Mouse (Mus musculus) adrenal gland, postnatal 36 days (tissue): ENCODE measurements around the gene Rnf26. TPM values are rescaled to one million over a fixed set of nuclear protein-coding genes. Genes with fewer than 3 reads are reported as not detected.

ENCODE experiments used
- DNase-seq, 2 experiments: peaks; one replicate each; pipeline ENCODE4 v3.0.0; 2021; ENCODE audit warnings: mixed read lengths in 1 of 2
- total RNA-seq, 2 experiments: library from RNA; stranded (reverse); gene quantifications; 2 replicates each; pipeline ENCODE4 v1.2.3; 2021

Rnf26 gene
- total RNA-seq, 2 experiments from 2014 or later, result 28.0 to 32.7 TPM

DNA sequence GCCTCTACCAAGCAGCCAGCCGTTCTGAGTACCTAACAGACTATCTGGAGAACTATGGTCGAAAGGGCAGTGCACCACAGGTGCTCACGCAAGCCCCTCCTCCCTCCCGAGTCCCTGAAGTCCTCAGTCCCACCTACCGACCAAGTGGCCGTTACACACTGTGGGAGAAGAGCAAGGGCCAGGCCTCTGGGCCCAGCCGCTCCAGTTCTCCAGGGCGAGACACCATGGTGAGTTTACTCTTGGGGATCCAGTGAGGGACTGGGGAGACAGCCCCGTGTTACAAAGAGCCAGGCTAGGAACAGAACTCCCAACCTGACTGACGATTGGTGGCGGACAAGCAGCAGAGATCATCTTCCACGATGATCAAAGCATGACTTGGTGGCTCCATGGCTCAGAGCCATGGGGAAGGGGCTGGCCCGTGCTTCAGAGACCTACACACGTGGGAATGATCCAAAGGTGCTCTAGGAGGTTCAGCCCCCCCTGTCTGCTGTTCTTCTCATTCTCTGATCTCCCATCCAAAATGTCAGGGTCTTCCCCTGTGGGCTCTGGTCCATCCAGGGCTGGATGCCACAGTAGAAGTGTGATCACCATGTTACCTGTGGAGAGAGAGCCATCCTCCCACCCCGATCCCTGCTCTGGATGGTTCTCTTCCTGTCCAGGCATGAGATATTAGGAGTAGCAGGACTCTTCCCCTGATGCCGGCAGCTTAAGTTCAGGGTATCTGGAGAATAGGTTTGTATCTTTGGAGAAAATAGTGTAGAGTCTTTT is 37.1 kb downstream of the Rnf26 start:
- no peak for DNase-seq

DNA sequence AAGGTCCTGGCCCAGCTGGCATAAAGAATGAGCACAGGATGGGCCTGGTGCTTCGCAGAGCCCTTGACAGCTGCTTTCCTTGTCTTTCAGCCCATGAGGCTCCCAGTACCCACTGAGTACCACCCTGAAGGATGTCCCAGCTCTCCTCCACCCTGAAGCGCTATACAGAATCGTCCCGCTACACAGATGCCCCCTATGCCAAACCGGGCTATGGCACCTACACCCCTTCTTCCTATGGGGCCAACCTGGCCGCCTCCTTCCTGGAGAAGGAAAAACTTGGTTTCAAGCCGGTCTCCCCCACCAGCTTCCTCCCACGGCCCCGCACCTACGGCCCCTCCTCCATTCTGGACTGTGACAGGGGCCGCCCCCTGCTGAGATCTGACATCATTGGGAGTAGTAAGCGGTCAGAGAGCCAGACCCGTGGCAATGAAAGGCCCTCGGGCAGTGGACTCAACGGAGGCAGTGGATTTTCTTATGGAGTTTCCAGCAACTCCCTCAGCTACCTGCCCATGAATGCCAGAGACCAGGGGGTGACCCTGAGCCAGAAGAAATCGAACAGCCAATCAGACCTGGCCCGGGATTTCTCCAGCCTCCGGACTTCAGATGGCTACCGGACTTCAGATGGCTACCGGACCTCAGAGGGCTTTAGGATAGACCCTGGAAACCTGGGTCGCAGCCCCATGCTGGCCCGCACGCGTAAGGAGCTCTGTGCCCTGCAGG is 37.9 kb downstream of the Rnf26 start:
- DNase-seq, result no peak

DNA sequence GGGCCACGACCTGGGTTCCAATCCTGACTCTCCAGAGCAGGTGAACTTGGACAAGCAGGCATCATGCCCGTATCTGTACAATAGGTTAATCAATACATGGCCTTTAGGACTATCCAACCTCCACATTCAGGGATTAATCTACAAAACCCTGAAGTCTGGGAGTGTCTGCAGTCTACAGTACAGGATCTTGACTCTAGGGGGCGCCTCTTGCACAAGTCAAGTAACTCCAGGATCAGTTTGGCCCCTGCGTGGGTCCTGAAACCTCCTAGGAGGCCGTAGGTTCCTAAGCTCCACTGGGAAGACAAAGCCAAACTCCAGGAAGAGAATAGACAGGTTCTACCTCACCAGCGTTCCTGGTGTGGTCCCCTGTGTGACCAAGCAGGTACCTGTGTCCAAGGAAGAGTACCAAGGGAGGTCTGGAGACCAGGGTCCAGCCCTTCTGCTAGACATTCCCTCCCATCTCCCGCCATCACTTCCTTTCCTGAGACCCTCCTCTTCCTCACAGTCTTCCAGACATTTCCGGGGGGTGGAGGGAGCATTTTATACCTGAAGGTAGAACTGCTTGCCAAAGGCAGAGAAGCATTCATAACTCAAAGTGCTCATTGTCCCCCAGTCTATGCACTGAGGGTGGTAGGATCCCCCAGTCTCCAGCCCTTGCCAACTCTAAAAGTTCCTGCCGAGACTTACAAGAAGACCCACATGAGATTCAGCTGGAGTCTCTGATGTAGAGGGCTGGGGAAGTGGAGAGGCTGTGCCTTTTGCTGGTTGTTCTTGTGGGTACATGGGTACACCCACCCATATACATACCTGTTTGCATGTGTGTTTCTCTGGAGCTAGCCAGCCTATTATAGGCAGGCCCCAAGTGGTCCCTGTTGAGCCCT is 38.7 kb downstream of the Rnf26 start:
- DNase-seq, result peak; percentile 38 to 63

DNA sequence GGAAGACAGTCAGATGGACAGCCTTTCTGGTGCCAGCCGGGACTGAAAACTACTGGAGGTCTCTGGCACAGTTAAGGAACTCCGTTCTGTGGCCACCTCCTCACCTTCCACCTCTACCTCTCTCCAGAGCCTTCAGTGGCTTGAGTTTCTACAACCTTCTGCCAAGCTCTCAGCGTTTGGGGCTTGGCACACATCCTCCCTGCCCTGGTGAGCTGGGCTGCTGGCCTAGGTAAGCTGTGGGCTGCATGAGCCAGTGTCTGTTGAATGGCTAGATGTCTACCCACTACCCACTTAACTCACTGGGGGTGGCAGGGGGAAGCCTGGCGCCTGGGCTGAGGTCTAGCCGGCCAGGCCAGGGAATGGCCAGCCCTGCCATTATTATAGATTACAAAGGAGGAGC is 40.2 kb downstream of the Rnf26 start:
- no peak for DNase-seq

DNA sequence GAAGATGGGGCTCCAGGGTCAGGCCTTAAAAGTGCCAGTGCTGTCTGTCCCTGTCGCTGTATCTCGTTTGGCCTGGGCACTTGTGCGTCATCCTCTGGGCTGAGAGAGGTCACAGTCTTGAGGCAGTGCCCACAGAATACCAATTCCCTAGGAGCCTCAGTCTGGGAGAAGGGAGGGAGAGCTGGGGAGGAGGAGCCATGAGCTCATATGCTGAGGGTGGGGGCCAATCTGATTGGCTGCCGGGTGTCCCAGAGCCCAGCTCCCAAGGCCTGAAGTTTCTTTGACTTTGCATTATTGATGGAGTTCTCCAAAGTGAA is 40.8 kb downstream of the Rnf26 start:
- DNase-seq, result peak; percentile 86

DNA sequence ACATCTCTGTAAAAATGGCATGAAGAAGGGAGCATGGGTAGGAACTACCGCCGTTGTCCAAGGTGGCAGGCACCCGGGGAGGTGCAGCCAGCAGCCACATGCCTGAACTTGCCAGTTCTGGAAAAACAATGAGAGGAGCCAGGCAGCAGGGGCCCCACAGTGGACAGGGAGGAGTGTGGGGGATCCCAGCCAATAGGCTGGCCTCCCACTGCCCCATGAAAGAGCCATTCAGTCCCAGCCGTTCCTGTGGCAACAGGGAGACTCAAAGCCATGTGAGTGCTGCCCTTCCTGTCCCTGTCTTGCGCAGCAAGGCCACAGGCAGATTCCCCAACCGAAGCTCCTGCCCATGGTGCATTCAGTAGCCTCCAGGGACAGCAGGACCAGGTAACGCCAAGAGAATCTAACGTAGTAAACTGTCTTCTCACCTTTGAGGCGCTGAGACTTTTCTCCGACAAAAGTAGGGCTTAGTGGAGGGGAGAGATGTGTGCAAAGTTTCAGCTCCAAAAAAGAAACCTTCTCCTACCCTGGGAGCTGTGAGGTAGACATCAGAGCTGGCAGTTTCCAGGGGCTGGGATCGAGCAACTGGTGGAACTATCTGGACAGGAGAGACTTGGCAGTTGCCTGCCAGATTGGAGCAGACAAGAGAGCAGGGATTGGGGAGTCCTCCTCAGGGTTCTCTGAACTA is 41.3 kb downstream of the Rnf26 start:
- peak; percentile 50 to 58 for DNase-seq

DNA sequence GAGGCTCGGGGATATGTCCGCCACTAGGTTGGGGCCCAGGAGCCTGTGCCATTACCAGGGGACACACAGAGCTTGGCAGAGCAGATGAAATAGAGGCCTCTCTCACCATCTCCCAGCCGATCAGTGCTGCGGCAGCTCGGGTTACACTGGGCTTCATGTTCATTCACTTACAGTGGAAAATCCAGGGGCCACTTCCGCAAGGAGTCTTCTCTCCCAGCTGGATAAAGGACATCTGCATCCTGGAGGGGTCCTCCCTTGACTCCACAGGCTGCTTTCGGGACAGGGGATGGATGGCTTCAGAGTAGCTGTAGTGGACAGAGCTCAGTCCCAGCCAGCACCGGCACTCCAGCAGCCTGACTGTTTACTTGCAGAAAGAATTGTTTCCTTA is 42.5 kb downstream of the Rnf26 start:
- no peak for DNase-seq

DNA sequence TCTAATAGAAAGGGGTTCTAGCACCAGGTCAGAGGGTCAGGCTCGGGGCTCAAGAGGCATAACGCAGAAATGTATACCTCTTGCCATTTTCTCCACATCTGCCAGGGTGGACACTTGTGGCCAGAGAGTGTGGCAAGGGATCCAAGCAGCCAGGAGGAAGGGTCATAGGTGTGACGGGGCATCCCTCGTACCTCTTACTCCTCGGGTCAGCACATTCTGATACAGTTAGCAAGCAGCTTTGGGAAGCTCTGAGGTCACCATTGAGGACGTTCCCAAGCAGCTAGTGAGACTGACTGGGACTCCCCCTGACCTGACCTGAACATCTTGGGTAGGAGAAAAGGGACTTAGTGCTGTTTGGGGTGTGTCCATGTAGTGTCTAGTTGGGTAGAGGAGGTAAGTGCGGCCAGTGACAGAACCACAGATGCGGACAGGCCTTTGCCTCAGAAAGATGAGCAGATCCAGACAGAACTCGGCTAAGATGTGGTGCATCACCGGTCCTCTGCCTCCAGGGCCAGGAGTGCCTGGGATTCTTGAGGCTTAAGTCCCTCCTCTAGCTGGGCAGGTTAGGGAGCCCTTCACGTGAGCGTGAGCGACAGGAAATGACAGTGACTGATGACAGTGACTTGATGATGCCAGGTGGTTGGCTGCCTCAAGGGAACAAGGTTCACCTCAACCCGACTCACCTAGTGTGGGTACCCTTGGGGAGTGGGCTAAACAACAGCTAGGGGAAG is 43.0 kb downstream of the Rnf26 start:
- no peak for DNase-seq

DNA sequence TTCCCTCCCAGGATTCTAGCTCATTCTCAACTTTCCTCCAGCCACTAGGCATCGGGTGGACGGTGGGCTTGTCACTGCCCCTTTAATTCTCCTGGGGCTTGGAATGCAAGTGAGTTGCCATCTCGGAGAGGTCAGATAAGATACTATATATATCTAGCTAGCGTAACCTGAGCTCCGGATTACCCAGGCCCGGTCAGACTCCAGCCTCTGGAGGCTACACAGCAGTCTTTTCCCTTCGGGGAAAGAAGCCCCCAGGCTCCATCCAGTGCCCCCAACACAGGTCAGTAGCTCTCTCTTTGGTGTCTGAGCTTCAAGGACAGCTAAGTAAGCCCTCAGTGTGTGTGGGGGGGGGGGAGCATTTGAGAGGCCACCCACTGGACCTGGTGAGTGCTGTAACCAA is 44.1 kb downstream of the Rnf26 start:
- no peak for DNase-seq

DNA sequence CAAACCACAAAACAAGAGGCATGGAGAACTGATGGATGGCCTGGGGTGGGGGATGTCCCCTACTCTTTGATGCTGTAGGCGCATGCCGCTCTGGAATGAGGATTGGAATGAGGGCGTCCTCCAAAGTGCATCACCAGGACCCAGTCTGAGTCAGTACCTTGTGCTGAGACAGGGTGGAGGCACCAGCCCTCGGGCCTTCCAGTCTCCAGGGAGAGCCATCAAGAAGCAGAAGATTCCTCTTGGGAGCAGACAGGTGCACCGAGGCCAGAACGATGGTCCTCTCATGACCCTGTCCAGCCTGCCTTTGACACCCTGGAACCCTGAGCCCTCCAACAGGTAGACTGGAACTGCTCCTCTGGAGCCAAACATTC is 45.4 kb downstream of the Rnf26 start:
- no peak for DNase-seq

DNA sequence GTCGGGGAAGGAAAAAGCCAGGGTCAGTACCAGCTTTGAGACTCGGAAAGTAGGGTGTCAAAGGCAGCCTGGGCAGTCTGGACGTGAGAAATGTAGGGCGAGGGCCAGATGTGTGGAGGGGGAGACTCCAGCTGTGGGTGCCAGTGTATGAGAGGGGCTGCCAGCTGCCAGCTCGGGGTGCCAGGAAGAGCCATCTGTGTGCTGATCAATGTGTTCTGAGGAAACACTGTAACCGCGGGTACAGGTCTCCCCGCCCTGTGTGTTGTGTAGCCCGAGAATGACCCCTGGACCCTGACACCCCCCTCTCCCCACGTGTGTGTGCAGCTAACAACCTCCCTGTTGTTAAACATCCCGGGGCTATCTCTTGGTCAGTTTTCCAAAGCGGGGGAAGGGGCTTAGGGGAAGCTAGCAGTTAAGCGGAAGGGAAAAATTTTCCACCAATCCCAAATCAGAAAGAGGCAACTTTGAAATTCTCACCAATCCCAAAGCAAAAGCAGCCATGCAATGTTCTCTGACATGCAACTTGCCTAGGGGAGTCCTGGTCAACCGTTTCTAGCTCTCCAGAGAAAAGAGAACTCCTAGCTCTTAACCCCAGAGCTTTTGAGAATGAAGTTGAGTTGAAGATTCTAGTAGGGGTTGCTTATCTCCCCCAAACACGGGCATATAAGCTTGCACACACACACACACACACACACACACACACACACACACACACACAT is 45.9 kb downstream of the Rnf26 start:
- DNase-seq, result peak in 1 of 2 experiments; percentile 33

DNA sequence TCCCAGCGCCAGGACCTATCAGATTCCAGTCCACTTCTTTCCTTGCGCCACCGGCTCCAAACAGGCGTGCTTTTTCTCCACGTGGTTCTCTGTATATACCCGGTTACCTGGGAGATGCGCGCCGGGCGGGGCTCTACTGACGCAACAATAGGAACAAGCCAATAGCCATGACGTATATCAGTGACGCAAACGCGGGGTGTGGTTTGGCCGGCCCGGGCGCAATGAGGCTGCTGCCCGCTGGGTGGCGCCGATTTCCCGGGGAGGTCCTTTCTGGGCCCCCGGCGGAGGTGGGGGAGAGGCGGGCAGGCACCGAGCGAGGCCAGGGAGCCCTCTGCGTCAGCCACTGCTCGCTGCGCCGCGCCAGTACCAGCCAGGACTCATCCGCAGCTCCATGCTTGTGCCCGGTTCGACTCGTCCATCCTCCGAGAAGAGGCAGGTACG is 46.5 kb downstream of the Rnf26 start, which contains the start of gene Usp2:
TSS of gene Usp2 (plus strand) at position 237 of the 441 bp plus-strand sequence.
- peak; percentile 99 for DNase-seq

DNA sequence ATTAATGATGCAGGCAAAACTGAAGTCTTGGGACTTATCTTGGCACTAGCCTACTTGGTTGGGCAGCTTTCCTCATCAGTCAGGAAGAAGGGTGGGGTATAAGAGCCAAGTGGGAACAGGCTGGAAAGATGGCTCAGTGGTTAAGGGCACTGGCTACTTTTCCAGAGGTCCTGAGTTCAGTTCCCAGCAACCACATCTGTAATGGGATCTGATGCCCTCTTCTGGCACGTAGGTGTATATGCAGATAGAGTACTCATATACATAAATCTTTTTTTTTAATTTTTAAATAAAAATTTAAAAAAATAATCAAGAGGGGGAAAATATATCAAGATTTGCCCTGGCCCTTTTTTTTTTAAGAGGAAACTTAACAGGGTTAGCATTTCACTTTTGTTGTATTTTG is 48.1 kb downstream of the Rnf26 start:
- no peak for DNase-seq

DNA sequence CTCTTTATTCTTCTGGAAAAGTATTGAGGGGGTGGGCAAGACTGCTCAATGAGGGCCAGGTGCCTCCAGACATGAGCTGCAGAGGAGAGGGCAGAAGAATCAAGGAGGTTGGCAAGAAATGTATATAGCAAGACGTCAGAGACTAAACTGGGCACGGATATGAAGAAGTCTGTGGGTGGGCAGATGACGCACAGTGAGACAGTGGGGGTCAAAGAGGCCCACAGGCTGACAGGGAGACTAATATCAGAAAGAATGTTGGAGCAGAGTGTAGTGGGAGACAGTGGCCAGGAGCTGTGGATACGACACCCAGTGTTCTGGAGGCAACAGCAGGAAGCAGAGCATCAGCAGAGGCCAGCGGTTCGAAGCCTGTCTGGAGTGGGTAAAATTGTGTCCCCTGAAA is 54.7 kb downstream of the Rnf26 start:
- no peak for DNase-seq

DNA sequence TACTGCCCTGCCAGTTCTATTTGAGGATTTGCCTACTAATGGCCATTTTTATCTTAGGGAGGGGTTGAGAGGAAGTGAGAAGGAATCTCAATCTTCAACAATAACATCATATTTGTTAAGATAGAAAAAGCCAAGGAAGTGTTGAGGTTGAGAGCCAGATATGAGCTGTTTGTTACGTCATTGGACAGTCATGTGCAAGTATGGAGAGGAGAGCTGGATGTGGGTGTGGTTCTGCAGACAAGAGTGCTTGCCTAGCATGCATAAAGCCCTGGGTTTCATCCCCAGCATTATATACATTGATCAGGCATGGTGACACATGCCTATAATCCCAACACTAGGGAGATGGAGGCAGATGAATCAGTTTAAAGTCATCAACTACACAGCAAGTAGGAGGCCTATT is 59.4 kb downstream of the Rnf26 start:
- no peak for DNase-seq

DNA sequence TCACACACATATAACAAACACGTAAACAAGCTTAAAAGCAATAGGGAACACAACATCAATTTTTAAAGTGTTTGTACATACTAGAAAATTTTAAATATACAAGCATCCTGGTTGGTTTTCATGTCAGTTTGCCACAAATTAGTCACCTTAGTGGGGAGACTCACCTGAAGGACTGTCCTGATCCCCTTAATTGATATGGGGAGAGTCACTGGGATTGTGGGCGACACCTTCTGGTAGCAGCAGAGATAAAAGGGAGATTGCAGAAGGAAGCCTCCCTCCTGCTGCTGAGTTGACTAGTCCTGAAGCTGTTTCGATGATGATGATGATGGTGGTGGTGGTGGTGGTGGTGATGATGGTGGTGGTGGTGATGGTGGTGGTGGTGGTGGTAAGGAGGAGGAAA is 60.5 kb downstream of the Rnf26 start:
- no peak for DNase-seq

DNA sequence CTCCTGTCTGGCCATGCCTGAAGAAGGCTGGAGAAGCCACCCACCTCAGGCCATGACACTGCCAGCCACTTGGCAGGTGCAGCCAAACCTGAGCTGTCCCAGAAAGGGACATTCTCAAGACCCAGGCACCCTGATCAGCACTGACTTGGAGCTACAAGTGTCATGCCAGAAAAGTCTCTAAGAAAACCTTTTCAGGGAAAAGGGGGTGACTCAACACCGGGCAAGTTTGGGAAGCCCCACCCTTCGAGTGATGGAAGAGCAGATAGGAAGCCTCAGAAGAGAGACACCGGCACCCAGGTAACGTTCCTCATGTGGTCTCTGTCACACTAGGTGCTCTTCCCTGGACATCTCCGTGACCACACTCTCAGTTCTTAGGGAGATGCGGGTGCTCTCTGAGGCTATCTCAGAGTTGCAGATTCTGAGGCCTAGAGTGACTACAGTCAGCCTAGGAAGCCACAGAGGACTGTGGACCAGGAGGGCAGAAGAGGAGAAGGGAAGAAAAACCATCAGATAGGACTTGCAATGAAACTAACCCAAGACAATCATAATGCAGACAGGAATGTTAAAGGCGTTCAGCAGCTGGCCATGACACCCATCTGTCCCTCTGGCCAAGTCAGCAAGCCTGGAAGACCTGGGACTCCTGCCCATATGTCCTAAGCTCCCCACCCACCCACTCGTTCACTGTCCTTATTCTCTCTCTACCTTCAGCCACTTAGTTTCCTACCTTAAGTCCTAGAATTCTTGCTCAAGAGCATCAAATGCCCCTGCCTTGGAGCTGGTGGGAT is 63.7 kb downstream of the Rnf26 start:
- no peak for DNase-seq

DNA sequence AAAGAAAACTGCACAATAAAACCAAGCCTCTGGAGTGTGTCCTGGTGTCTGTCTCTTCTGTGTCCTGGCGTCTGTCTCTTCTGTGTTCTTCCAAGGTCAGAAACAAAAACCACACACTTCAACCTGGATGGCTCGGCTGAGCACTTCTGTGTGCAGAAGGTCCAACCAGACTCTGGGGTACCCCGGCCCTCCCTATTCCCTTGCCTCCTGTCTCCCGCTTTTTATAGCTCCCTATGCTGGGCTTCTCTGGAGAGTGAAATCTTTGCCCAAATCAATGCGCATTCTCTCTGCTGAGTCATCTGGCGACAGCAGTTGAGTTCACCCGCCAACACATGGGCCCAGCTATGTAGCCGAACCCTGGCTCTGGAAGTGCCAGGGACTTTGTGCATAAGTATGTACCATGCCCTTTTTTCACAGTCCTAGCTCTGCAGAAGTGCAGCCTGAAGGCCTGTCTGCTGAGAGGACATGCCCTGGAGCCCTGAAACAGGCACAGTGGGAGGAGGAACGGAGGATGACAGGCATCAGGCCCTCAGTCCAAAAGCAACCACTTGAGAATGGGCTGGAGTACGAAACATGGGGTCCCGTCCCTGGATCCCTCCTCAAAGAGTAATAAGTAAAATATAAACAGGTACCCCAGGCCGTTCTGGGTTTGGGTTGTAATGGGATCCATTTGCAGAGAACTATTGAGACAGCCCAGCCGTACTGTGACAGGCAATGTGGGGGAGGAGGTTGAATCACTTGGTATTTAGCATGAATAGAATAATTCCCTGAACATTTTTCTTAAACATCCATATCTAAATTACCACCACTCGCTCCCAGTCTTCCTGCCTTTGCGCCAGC is 64.6 kb downstream of the Rnf26 start:
- no peak for DNase-seq
